Mouse (Mus musculus) small intestine, adult 2 months (tissue): ENCODE measurements at regions not wholly inside any gene's neighbourhood (a gene's known extent, or its start where the extent isn't known, plus 50 kb on each side); places are given as distances from the start of the nearest gene placed in this dataset.

Experiments
- CTCF ChIP-seq: fragments of 200-500 bp; IDR thresholded peaks from 2 replicates; pipeline ENCODE4 v1.5.1; 2012; ENCODE audit warnings: low read depth, mild to moderate bottlenecking, control low read depth, inconsistent platforms, low read length, moderate library complexity, mixed read lengths; ENCODE audit not compliant: insufficient replicate concordance, insufficient read length; ENCODE audit errors: extremely low read depth
- POLR2A ChIP-seq: fragments of 200-500 bp; IDR thresholded peaks from 2 replicates; pipeline ENCODE4 v1.6.1; 2012; ENCODE audit warnings: low read depth, mild to moderate bottlenecking, control low read depth, inconsistent platforms, low read length, moderate library complexity

DNA sequence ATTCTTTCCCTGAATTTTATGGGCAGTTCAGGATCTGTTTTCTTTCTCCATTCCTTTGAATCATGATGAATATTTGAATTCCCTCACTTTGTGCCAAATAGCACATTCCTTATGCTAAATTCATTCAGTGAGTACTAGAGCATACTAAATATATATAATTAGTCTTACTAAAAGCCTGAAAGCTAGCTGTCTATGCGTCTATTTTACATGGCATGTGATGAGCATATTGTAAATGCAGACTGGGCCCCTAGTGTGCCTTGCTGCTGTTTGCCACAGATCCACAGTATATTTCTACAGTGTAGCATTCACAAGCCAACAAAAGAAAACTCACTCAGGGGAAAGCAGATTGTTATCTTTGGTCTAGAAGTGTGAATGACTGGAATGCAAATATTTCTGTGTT, 268.7 kb upstream of the Xrcc4 start:
- TF ChIP-seq CTCF (no peak), POLR2A (no peak)
